25 mouse cellular contexts compared by ENCODE assay signal in genomic region chr4:104823597-104824101, GRCm38 (mm10). TPM values are rescaled to one million over a fixed set of nuclear protein-coding genes. Genes with fewer than 3 reads are reported as not detected.
A peak's percentile ranks its signal among the peaks of the same experiment; 100 is the strongest.
DNase-seq lines count a peak whose midpoint lies in the region; ATAC-seq and TF ChIP-seq lines count a peak whose summit lies in the region.
"Had no signal": no experiment of that assay in that cellular context is flagged by ENCODE, and none has a peak within 500 bp of the region (broad histone marks: within the 10 kb centered on the region; RNA-seq: fewer than 3 reads in every experiment).

No protein-coding gene starts in this region.

- H3K27ac ChIP-seq in liver, postnatal 0 days (ENCODE audit: low read depth): peak overlapping the region; percentile 97
- H3K27ac ChIP-seq: embryonic facial prominence, embryonic 13.5 days; hindbrain, embryonic 12.5 days; left cerebral cortex, adult 2 months; midbrain, embryonic 13.5 days; neural tube, embryonic 12.5 days had no signal

- 39% methylated on average over 4 of the region's 4 CpGs for WGBS in liver, postnatal 0 days (ENCODE audit: insufficient replicate concordance)

- no peaks in the 10 kb centered on the region for H3K27me3 ChIP-seq in liver, postnatal 0 days (ENCODE audit: insufficient read depth, low read length)
- H3K27me3 ChIP-seq: embryonic facial prominence, embryonic 13.5 days; hindbrain, embryonic 12.5 days; midbrain, embryonic 13.5 days; neural tube, embryonic 12.5 days had no signal

- peaks cover 11% of the 10 kb centered on the region for H3K36me3 ChIP-seq in liver, postnatal 0 days (replicated peaks; ENCODE audit: insufficient read depth, low read length)
- H3K36me3 ChIP-seq: embryonic facial prominence, embryonic 13.5 days; G1E; hindbrain, embryonic 12.5 days; midbrain, embryonic 13.5 days; neural tube, embryonic 12.5 days had no signal

- peaks cover 16% of the 10 kb centered on the region for H3K4me1 ChIP-seq in liver, postnatal 0 days (ENCODE audit: insufficient read depth)
- H3K4me1 ChIP-seq: embryonic facial prominence, embryonic 13.5 days; hindbrain, embryonic 12.5 days; neural tube, embryonic 12.5 days had no signal

- no peak overlapping the region for H3K4me2 ChIP-seq in liver, postnatal 0 days (ENCODE audit: low read depth, low read length)
- H3K4me2 ChIP-seq: embryonic facial prominence, embryonic 13.5 days; hindbrain, embryonic 12.5 days; lung, embryonic 14.5 days; midbrain, embryonic 13.5 days; neural tube, embryonic 12.5 days had no signal

- no peak overlapping the region for H3K9ac ChIP-seq in liver, postnatal 0 days (replicated peaks)
- H3K9ac ChIP-seq: embryonic facial prominence, embryonic 13.5 days; hindbrain, embryonic 12.5 days; lung, embryonic 14.5 days; midbrain, embryonic 13.5 days; neural tube, embryonic 12.5 days had no signal

- peak; percentile 66 for DNase-seq in heart, adult 11 months
- no peak for DNase-seq in heart, postnatal 36 days
- peak; percentile 83 for DNase-seq in adrenal gland, adult 2 months
- DNase-seq in adrenal gland, postnatal 36 days: peak; percentile 62 to 76
- DNase-seq in liver, postnatal 0 days: no peak
- DNase-seq in embryo, embryonic 10.5 days (ENCODE audit: low spot score): no peak
- DNase-seq in right cerebral cortex, postnatal 14 days: no peak
- DNase-seq: cerebellum, adult 11 months; cerebellum, postnatal 10 days; gastrocnemius, postnatal 36 days; heart, postnatal 10 days; kidney, adult 18-20 months; lung, embryonic 14.5 days; thymus, adult 2 months had no signal

- peak; percentile 68 for TF ChIP-seq EP300 in liver, postnatal 0 days (IDR thresholded peaks at IDR 0.05; ENCODE audit: low read depth)

- intact Hi-C loops in heart, postnatal 36 days (cut with DNase I): no loop called here

- peak; percentile 76 for ATAC-seq in liver, postnatal 0 days
- no peak for ATAC-seq in megakaryocyte, adult 5-6 weeks (ENCODE audit: poor library complexity, severe bottlenecking)
- ATAC-seq: activated CD4-positive, CD25-positive, alpha-beta regulatory T cell, adult 4 months; forebrain, embryonic 16.5 days; midbrain, embryonic 13.5 days had no signal

- H3K4me3 ChIP-seq in liver, postnatal 0 days (ENCODE audit: low read depth, low read length): no peak overlapping the region
- H3K4me3 ChIP-seq: embryonic facial prominence, embryonic 13.5 days; hindbrain, embryonic 12.5 days; left cerebral cortex, adult 2 months; midbrain, embryonic 13.5 days; neural tube, embryonic 12.5 days had no signal

- TF ChIP-seq CTCF in liver, postnatal 0 days (IDR thresholded peaks at IDR 0.05; ENCODE audit: low read depth): no peak

- no peaks in the 10 kb centered on the region for H3K9me3 ChIP-seq in liver, postnatal 0 days (ENCODE audit: low read length)
- H3K9me3 ChIP-seq: embryonic facial prominence, embryonic 13.5 days; hindbrain, embryonic 12.5 days; midbrain, embryonic 13.5 days; neural tube, embryonic 12.5 days had no signal

RNA-seq across cellular contexts. Expression of gene Gm17662, which starts 33.5 kb away (rescaled TPM):
- not detected for total RNA-seq in heart, postnatal 36 days (2021)
- total RNA-seq in adrenal gland, adult 2 months (2021): not detected
- polyA plus RNA-seq in adrenal gland, adult 2 months (2012; rRNA removed): not detected in 2 replicates
- total RNA-seq in adrenal gland, postnatal 36 days (2021): not detected
- not detected in 2 replicates for polyA plus RNA-seq in liver, postnatal 0 days (2015; fragmentation: Nextera tagmentation; extraction: Ambion mirVana)
- not detected in 2 replicates for total RNA-seq in megakaryocyte, adult 5-6 weeks (2015)
- total RNA-seq in megakaryocyte, adult 5-6 weeks (2017): not detected in 2 replicates
- total RNA-seq: G1E; gastrocnemius, postnatal 36 days; heart, postnatal 10 days; left cerebral cortex, adult 2 months had no signal
- polyA plus RNA-seq: activated CD4-positive, CD25-positive, alpha-beta regulatory T cell, adult 4 months; brain, embryonic 14.5 days; embryonic facial prominence, embryonic 13.5 days; forebrain, embryonic 16.5 days; G1E; hindbrain, embryonic 12.5 days; limb, embryonic 11.5 days; lung, embryonic 14.5 days; midbrain, embryonic 13.5 days; neural tube, embryonic 12.5 days; thymus, adult 2 months had no signal

RNA-seq across cellular contexts. Expression of gene C8a, which starts 52.5 kb away (rescaled TPM):
- not detected for total RNA-seq in heart, postnatal 36 days (2021)
- total RNA-seq in adrenal gland, adult 2 months (2021): under 1 TPM in 1 of 2 experiments, not detected in 1; 0.69 TPM
- not detected in 2 replicates for polyA plus RNA-seq in adrenal gland, adult 2 months (2012; rRNA removed)
- under 1 TPM; 0.33 to 0.50 TPM for total RNA-seq in adrenal gland, postnatal 36 days (2021)
- 31.1 and 33.1 TPM in 2 replicates for polyA plus RNA-seq in liver, postnatal 0 days (2015; fragmentation: Nextera tagmentation; extraction: Ambion mirVana)
- not detected in 2 replicates for total RNA-seq in megakaryocyte, adult 5-6 weeks (2015)
- not detected in 2 replicates for total RNA-seq in megakaryocyte, adult 5-6 weeks (2017)
- total RNA-seq: G1E; gastrocnemius, postnatal 36 days; heart, postnatal 10 days; left cerebral cortex, adult 2 months had no signal
- polyA plus RNA-seq: activated CD4-positive, CD25-positive, alpha-beta regulatory T cell, adult 4 months; embryonic facial prominence, embryonic 13.5 days; forebrain, embryonic 16.5 days; G1E; hindbrain, embryonic 12.5 days; limb, embryonic 11.5 days; lung, embryonic 14.5 days; midbrain, embryonic 13.5 days; neural tube, embryonic 12.5 days; thymus, adult 2 months had no signal

RNA-seq across cellular contexts. Expression of gene C8b, which starts 57.5 kb away (rescaled TPM):
- total RNA-seq in heart, postnatal 36 days (2021): not detected
- total RNA-seq in adrenal gland, adult 2 months (2021): 1 to 10 TPM in 1 of 2 experiments, not detected in 1; 1.3 TPM
- 0.18 TPM in 1 of 2 replicates, not detected in the other for polyA plus RNA-seq in adrenal gland, adult 2 months (2012; rRNA removed)
- under 1 TPM in 1 of 2 experiments, not detected in 1; 0.43 TPM for total RNA-seq in adrenal gland, postnatal 36 days (2021)
- 79.2 and 81.8 TPM in 2 replicates for polyA plus RNA-seq in liver, postnatal 0 days (2015; fragmentation: Nextera tagmentation; extraction: Ambion mirVana)
- not detected in 2 replicates for total RNA-seq in megakaryocyte, adult 5-6 weeks (2015)
- total RNA-seq in megakaryocyte, adult 5-6 weeks (2017): not detected in 2 replicates
- total RNA-seq: gastrocnemius, postnatal 36 days; heart, postnatal 10 days had no signal
- polyA plus RNA-seq: activated CD4-positive, CD25-positive, alpha-beta regulatory T cell, adult 4 months; embryonic facial prominence, embryonic 13.5 days; G1E; hindbrain, embryonic 12.5 days; limb, embryonic 11.5 days; lung, embryonic 14.5 days; midbrain, embryonic 13.5 days; neural tube, embryonic 12.5 days; thymus, adult 2 months had no signal

Comparison
In these comparisons a context has a peak if more than half of its experiments do, and no peak if none do; other contexts are left out.
1. DNase-seq: peak in heart, adult 11 months (single experiment), adrenal gland, adult 2 months (single experiment) and adrenal gland, postnatal 36 days (2 of 2); none in heart, postnatal 36 days (0 of 2), liver, postnatal 0 days (single experiment), embryo, embryonic 10.5 days (single experiment) and right cerebral cortex, postnatal 14 days (single experiment).